Mouse (Mus musculus) spleen, embryonic (tissue): ENCODE measurements around the gene Ankrd13b.

Source experiments
- CTCF ChIA-PET: fragments of 350-600 bp; sonication (Branson Sonifier 250); formaldehyde crosslinking; loops from one replicate; lab custom pipeline; 2022; lab: Charles Lee

Ankrd13b gene

DNA sequence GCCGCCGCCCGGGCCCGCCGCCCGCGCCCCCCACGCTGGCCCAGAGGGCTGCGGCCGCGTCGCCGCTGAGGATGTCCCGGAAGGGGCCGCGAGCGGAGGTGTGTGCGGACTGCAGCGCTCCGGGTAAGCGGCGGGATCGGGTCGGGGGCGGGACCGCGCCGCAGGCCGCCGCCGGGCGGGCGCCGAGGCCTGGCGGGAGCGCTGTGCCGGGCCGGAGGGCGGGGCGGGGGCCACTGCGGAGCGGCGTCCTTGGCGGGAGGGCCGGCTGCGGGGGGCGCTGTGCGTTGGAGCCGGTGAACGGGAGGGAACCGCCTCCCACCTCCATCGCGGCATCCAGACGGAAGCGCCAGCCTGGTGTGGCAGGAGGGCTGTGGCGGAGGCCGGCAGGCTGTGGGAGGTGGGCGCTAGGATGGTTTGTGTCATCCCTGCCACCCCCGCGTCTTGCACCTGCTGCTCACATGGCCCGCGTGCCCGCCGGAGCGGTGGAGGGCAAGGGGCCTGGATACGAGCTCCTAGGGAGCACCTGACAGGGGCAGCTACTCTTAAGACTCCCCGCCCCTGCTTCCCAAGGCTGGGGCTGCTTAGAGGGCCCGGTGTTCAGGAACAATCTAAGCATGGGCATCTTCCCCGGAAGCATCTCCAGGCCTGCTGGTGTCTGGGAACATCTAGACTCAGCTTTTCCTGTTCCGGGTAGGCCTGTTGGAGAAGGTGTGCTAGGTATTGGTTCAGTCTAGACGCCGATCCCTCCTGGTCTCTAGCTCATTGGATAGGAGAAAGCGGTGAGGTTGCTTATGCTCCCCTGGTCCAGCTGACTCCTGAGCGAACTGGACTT is 4.2 kb upstream of the Ankrd13b start, which contains the start of gene Git1:
TSS of gene Git1 (plus strand) at position 51 of the 832 bp plus-strand sequence.
- CTCF ChIA-PET = no interaction called here

DNA sequence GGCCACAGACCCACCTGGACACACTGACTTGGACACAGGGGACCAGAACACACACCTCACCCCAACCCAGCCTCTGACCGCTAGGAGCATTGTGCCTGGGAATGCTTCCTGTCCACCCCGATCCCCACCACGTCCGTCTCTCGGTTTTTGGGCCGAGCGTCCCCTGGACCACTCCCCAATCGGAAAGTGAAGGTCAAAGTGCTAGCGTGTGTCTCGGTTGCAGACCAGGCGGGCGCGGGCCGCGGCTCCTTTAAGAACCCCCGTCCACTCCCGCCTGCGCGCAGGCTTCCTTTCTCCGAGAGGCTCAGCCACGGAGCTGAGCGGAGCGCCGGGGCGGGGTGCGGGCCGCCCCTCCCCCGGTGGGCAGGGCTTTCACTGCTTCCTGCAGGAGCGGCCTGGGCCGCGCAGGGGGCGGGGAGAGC is 3.4 kb upstream of the Ankrd13b start:
- CTCF ChIA-PET = interaction anchor here (0.6 kb wide), 1 partner anchor 27 kb away, joined by 3 read pairs; no protein-coding TSS in a partner anchor

DNA sequence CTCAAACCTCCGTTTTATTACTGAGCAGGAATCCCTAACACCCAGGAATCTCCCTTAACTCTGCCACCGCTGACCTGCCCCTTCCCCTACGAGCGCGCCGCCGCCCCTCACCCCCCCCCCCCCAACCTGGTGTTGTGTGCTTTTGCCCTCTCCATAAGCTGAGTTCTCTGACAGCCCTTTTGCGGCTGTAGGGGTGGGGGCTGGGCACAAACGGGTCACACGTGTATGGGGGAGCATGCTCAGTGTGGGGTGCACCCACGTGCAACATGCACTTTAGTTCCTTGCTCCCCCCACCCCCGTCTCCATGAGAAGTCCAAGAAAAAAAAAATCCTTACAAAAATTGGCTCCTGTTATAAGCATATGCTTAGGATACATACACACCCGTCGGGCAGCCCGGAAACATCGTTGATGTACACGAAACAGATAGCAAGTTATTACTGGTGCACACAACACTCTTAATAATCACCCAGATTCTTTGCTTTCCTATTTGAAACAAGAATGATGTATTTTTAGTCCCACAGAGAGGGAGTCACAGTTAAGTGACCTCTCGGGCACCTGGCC is 2.9 kb upstream of the Ankrd13b start:
- CTCF ChIA-PET = interaction anchor here (0.6 to 1.4 kb wide), 2 partner anchors 23 to 27 kb away, joined by 3 to 4 read pairs; partner anchors contain the start of genes Abhd15 and Trp53i13

DNA sequence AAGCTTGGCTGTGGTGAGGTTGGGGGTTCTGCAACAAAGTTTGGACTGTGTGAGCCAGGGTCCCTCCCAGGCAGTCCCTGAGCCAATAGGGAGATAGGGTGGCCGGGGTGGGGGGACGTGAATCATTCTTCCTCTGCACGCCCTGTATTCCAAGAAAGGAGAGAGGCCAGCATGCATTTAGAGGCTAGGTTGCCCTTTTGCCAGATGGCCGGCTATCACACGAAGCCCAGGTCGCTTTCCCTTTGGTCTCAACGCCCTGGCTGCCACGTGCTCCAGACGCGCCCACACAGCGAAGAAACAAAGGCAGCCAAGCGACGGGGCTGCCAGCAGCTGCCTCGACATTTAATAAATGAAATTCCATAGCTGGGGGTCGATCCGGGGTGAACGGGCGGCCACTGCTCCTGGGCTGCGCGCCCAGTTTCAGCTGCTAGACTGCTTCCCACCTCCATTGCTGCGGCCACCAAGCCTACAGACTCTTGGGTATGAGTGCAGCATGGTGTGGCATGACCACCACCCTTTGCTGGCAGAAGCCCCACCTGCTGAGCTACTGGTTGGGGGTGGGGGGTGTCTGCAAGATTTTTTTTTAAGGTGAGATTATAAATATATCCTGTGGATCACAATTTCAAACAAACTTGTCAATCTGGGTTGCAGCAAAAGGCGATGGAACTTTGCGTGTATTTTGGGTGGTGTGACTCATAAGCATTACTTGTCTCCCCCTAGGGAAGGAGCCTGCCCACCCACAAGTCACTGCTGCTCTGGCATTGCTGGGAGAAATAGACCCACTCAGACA is 2.2 kb upstream of the Ankrd13b start:
- CTCF ChIA-PET = interaction anchor here (0.6 to 1.4 kb wide), 3 partner anchors 24 to 117 kb away, joined by 3 to 4 read pairs (median 3); partner anchors contain the start of genes Abhd15 and Trp53i13

DNA sequence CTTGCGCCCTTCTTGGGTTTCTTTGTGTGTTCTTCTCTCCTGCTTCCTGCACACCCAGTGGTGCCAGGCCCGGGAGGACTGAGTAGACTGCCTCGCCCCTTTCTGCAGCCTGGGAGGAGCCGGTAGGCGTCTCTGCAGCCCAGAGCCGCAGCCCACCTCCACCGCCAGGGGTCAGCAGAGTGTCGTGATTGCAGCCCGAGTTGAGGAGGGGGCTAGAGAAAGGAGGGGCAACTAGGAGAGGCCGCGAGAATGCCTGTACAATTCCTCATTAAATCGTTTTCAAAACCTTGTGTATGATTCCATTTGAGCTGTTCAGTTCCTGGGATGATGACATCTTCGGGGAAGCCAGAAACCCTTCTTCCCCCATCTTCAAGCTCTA is 1.6 kb upstream of the Ankrd13b start:
- CTCF ChIA-PET = interaction anchor here (1.4 kb wide), 1 partner anchor 24 kb away, joined by 4 read pairs; the partner anchor contains the start of genes Abhd15 and Trp53i13

DNA sequence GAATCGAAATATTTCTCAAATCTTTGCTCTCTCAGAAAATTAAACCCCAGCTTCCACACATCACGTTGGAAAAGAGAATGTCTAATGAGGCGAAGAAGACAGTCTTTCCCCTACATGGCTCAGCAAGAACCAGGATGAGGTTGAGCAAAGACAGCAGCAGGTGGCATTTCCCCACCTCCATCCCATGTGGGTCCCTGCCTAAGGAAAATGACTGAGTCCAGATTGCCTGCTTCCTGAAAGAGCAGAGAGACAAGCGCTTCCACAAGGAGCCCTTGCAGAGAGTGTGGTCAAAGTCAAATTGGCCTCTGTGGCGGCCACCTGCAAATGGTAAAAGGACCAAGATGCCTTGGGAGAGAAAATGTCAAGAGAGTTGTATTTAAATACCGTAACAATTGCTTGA is 973 bp upstream of the Ankrd13b start:
- CTCF ChIA-PET = interaction anchor here (1.0 kb wide), 1 partner anchor 9 kb away, joined by 3 read pairs; no protein-coding TSS in a partner anchor

DNA sequence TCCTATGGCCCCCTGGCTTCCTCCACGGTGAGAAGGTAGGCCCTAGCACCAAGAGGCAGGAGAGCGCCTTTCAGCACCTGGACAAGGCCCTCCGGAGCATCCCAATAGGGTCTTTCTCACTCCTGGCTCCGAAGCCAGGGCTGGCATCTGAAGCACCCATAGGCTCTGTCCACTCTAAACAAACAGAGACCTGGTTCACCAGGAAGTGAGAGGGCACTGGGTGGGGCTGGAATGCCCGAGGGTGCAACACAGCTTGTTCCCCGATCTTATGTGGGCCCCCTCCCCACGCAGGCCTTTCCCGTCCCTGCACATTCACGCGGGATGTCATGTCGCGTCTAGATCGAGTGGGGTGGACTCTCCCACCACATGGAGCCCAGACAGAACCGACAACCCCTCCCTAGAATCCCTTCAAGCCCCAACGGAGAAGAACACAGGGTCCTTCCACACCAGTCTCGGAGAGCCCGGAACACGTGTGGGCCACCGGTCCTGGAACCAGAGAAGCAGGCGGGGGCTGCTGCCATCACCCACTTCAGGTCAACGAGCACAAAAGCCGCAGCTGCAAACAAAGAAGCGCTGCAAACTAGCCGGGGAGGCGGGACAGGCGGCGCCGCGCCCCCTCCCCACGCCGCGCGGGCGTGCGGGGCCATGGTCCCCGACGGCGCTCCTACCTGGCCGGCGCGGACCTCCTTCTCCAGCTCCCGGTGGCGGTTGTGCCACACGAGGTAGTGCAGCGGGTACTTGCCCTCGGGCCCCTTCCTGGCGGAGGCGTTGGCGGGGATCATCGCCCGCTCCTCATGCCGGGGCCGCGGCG is 502 bp downstream of the Ankrd13b start:
- CTCF ChIA-PET = interaction anchor here (0.6 kb wide), 1 partner anchor 185 kb away, joined by 3 read pairs; no protein-coding TSS in a partner anchor

DNA sequence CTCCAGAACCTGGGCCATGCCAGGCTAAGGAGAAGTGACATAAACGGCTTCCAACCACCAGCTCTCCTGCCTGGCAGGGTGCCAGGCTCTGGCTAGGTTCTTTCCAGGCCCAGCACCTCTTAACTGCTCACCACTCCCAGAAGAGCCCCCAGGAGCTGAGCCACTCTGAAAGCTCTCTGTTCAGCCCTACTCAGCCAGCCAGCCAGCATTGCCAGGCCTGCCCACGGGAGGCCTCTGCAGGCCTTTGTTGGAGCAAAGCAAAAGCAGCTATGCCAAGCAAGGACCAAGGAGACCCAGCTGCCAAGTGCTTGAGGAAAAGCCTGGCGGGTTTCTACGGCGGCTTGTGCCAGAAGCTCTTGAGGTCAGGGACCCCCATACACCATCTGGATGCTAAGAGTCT is 2.7 kb downstream of the Ankrd13b start:
- CTCF ChIA-PET = no interaction called here

DNA sequence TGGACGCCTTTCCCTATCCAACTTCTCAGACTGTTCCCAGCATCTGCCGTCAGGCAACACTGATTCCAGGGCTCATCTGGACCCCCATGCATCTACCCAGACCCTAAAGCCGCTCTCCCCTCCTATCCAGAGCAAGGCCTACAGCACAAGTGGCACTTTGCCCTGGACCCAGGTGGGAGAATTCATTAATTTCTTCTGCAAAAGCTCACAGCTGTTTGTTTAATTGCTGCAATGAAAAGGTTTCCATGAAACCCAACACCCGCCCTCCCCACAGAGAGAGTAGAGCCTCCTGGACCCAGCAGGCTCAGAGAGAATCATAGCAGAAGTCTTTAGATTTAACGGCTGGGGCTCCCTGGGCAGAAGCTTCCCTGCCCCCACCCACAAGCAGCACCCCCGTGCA is 4.2 kb downstream of the Ankrd13b start:
- CTCF ChIA-PET = no interaction called here

DNA sequence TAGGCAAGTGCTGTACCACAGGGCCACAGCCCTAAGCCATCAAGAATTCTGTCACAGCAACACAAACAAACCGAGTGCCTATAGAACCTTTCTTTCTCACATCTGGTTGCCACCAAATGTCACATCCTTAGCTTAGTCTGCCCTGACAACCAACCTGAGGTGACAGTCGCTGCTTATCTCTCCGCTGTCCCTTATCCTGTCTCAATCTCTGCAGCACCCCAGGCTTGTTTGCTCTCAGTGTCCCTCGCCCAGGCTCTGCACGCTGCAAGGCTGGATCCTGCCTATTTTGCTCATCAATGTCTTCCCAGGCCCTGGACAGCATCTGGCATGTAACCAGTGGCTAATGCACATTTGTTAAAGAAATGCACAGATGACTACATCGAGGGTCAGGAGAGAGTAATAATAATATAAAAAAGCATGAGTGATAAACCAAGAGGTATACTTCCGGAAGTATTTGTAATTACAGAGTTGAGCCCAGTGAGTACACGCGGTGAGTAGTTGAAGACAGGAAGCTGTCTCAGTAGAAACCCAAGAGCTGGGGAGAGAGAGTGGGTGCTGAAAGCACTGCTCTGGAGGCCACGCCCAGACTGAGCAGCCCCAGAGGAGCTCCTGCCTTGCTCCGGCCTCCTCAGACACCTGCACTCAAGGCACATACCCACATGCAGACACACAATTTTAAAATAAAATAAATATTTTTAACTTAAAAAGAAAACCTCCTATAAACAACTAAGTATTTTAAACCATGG is 5.8 kb downstream of the Ankrd13b start:
- CTCF ChIA-PET = interaction anchor here (0.7 kb wide), 1 partner anchor 54 kb away, joined by 3 read pairs; no protein-coding TSS in a partner anchor

DNA sequence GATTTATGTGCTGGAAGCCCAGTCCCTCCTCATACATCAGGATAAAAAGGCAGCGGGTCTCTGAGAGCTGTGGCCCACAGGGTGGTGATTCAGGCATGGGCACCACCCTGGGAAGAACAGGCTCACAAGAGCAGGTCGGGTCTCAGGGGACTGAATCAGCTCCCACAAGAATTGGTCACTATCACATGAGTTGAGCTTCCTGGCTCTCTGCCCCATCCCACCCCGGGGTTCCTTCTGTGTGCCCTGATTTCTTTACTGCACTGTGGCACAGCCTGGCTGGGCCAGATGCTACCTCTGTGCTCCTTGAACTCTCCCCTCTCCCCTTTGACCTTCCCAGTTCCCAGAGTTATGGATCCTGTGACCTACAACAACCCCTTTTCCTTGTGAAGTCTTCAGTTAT is 6.4 kb downstream of the Ankrd13b start:
- CTCF ChIA-PET = no interaction called here

DNA sequence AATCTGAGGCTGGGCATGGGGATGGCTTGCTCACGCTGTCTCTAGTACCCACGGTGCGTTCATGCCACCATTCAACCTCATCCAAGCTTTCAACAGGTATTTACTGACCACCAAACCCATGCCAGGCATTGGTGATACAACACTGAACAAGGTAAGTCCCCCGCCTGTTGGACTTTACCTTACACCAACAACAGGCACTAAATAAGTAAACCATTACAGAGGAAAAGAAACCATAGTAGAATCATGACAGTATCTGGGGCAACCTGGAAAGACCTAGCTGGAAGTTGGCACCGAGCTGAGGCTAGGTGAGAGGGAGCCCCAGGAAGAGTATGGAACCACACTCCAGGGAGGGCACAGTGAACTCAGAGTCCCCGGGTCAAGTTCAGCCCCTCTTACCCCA is 12.6 kb downstream of the Ankrd13b start:
- CTCF ChIA-PET = interaction anchor here (1.3 kb wide), 1 partner anchor 9 kb away, joined by 4 read pairs; no protein-coding TSS in a partner anchor

DNA sequence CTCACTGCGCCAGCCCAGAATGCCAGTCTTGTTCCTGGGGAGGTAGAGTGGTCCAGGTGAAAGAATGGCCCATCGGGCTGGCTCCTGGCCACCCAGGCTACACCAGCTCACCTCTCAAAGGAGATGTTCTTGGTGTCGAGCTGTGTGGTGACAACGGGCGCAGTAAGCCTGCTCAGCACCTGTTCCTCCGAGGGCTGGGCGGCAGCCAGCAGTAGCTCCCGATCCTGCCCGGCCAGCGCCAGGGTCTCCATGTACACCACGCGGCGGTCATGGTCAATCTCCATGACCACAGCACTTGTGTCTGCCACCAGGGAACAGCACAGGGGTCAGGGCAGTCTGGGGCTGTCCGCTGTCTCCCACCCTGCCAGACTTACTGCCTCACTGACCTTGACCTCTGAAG is 13.3 kb downstream of the Ankrd13b start:
- CTCF ChIA-PET = no interaction called here

DNA sequence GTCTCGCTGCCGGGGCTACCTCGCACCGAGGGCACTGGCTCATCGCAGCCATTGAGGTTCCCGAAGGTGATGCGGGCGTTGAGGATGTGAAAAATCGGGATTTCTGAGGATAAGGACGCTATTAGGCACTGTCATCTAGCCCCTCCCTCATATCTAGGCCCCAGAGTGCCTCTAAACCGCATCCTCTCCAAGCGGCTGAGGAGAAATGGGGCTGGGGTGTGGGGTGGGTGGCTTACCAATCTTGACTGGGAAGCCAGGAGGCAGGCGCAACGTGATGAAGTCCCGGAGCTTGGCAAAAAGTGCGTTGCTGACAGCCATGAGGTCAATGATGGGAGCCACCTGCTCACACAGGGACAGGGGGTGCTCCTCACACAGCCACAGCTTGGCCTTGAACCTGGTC is 16.7 kb downstream of the Ankrd13b start:
- CTCF ChIA-PET = no interaction called here

DNA sequence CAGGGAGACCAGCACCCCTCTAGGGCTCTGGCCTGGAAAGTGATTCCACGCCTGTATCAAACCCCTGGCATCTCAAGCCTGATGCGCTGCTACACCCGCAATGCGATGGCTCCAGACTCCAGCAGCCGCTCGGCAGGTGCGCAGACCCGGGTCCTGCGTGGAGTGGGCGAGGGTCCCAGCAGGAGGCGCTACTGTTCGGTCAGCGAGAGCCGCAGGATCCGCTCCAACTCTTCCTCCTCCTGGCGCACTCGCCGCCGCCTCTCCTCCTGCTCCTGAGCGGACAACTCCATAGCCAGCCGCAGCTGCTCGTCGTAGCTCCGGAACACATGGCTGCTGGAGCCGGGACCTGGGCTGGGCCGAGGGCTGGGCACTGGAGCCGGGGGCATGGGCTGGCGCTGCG is 18.1 kb downstream of the Ankrd13b start:
- CTCF ChIA-PET = no interaction called here

DNA sequence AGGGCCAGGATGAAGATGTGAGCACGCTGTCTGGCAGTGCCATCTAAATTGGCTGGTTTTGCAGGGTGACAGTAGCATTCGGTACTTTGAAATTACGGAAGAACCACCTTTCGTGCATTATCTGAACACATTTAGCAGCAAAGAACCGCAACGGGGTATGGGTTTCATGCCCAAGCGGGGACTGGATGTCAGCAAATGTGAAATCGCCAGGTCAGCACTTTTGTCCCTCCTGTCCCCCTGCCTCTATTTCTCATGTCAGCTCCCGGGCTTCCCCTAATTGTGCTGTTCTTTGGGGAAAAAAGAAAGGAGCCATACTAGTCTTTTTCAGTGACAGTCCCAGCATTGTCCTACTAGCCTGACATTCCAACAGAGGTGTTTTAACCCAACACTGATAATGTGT is 21.1 kb downstream of the Ankrd13b start:
- CTCF ChIA-PET = interaction anchor here (1.0 kb wide), 2 partner anchors 9 to 35 kb away, joined by 3 to 4 read pairs; no protein-coding TSS in a partner anchor

DNA sequence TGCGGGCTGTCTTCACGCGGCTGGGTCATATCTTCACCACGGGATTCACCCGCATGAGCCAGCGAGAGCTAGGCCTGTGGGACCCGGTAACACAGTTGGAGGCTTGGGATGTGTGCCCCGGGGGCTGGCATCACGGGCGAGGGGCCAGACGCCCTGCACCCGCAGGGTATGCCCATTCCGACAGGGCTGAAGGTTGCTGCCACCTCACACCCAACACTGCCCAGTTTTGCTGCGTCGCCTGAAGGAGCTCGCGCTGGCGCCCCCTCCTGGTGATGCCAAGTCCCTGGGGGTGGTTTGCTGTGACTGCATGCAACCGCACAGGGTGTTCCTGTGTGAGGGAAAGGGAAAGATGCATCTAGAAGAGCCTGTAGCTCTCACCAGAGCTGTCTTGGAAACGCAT is 21.7 kb downstream of the Ankrd13b start:
- CTCF ChIA-PET = interaction anchor here (1.0 kb wide), 2 partner anchors 9 to 35 kb away, joined by 3 to 4 read pairs; no protein-coding TSS in a partner anchor

DNA sequence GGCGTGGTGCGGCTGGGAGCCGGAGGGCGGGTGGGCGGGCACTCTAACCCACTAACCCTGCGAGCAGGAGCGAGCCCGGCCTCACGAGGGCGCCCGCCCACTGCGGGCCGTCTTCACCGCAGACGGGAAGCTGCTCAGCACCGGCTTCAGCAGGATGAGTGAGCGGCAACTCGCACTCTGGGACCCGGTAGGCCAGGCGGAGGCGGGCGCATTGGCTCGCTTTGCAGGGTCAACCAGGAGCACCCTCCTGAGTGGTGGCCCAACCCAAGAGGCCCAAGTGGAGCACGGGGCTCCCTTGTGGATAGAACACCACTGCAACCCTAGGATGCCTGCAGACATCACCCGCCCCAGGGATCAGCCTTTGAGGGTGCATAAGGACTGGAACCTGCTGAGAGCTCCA is 22.3 kb downstream of the Ankrd13b start:
- CTCF ChIA-PET = interaction anchor here (0.7 to 1.0 kb wide), 3 partner anchors 10 to 71 kb away, joined by 3 to 4 read pairs (median 3); no protein-coding TSS in a partner anchor

DNA sequence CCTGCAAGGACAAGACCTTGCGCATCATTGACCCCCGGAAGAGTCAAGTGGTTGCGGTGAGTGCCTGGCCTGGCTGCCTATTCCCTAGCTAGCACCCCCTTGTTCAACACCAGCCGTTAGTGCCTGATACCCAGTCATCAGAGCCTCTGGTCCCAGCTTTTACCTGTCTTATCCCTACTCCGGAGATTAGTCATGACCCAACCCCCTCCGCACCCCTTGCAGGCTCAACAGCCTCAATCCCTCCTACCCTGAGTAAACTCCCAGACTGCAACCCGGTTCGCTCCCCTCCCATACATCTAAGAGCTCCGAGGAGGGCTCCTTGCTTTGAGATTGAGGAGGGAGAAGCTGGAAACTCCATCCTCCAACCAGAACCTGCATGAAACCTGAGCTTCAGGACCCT is 22.9 kb downstream of the Ankrd13b start:
- CTCF ChIA-PET = interaction anchor here (0.7 kb wide), 1 partner anchor 72 kb away, joined by 3 read pairs; no protein-coding TSS in a partner anchor

DNA sequence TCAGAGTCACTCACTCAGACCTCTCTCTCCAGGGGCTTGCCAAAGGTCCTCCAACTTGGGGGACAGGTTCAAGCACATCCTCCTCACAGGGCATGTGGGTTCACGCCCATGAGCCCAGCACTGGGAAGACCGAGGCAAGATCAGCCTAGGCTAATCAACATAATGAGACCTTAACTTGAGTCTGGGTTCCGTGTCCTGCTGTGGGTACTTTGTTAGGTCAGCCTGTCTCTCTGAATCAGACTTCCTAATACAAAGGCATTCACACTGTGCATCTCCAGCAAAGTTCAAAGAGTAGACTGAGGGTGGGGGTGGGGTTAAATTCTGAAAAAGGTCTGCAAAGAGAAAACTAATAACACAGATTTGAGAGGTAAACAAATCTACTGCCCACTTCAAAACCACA is 24.4 kb downstream of the Ankrd13b start:
- CTCF ChIA-PET = no interaction called here
